Mouse (Mus musculus) thymus, postnatal 0 days (tissue): Measurements from ENCODE around the gene Tspan8. TPM values are rescaled to one million over a fixed set of nuclear protein-coding genes. Genes with fewer than 3 reads are reported as not detected.

ENCODE experiments used
- DNase-seq: peaks from one replicate; pipeline ENCODE4 v3.0.0-alpha.2; 2015; ENCODE audit warnings: low spot score
- polyA plus RNA-seq: library from polyadenylated mRNA; unstranded; fragments of >200 nt; fragmentation: Nextera tagmentation; extraction: Ambion mirVana; gene quantifications from 2 replicates; pipeline ENCODE4 v1.2.1, GENCODE M21; 2015

Tspan8 gene
- polyA plus RNA-seq, 1 experiment from 2014 or later: 2.4 TPM

DNA sequence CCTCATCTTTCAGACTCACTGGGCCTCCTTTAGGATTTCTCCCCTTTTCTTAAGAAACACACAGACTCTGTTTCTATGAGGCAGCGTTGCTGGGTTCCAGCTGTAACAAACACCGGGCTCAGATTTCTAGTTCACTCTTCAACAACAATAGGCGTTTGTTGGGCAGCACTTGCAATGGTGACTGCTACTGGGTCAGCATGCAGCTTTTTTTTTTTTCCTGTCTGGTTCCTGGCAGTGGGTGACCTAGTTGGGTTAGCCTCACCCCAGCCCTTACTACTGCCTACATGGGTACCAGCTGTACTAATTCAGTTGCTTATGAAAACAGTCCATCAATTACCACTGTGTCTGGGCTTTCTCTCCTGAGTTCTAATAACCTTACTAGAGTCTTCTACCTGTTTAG lies 14.1 kb downstream of the Tspan8 start:
- DNase-seq: no peak

GRCm38 (mm10) chr10:115834017-115834416 lies 17.4 kb downstream of the Tspan8 start:
- no peak for DNase-seq

- DNase-seq: no peak
These were observed 30.3 kb downstream of the Tspan8 start for GRCm38 (mm10) chr10:115846930-115847329.

- no peak for DNase-seq
These were observed 31.9 kb downstream of the Tspan8 start for GRCm38 (mm10) chr10:115848511-115848910.

GRCm38 (mm10) chr10:115860210-115860880 lies 43.7 kb downstream of the Tspan8 start:
- no peak for DNase-seq

DNA sequence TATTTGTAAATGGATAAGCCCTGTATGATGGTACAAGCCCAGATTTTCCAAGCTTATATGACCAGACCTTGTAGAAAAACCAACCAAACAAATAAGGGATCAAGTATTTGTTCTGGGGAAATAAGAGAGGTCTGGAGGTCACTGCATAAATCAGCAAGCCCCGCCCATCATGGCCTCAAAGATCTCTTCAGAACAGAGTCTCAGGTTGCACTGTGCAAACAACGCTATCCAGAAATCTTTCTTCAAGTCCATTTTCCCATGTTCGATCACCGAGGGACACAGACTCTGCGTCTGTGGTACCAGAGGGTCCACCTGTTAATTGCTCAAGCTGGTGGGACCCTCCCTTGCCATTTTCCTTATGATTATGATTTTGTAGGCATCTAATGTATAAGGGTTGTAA lies 45.3 kb downstream of the Tspan8 start:
- no peak for DNase-seq

- DNase-seq: no peak
These were observed 66.1 kb downstream of the Tspan8 start for GRCm38 (mm10) chr10:115882757-115883156.

GRCm38 (mm10) chr10:115891924-115892323 lies 75.3 kb downstream of the Tspan8 start:
- no peak for DNase-seq

DNA sequence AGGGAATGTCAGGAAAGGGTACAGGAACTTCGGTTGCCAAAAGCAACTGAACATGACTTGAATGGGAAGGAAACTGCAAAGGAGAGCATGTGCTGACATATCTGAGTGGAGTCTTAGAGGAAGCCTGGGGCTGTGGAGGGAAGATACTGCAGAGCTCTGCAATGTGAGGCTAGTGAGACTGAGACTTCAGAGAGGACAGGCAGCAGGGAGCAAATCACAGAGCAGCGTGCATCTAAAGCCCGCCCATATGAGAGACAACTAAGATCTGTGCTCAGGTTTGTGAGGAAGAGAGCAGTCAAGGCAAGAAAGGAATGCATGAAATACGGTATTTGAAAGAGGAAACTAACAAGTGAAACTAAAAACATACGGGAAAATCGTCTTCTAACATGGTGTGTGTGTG lies 76.3 kb downstream of the Tspan8 start:
- DNase-seq: no peak

DNA sequence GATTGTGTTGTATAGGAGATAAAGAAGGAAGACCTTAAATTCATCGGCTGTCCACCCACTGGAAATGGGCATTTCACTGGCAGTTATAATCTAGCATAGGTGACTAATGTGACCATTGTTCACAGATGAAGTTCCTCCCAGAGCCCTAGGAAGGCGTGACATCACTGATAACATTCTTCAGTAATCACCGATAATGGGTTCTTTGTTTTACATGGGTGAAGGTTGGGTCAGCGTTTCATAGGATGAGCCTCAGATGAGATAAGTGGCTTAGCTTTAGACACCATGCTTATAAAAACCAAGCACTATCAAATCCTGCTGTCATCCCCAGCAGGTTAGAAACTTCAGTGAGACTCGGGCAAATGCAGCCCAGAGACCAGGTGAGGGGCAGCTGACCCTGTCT lies 77.4 kb downstream of the Tspan8 start:
- DNase-seq: no peak

DNA sequence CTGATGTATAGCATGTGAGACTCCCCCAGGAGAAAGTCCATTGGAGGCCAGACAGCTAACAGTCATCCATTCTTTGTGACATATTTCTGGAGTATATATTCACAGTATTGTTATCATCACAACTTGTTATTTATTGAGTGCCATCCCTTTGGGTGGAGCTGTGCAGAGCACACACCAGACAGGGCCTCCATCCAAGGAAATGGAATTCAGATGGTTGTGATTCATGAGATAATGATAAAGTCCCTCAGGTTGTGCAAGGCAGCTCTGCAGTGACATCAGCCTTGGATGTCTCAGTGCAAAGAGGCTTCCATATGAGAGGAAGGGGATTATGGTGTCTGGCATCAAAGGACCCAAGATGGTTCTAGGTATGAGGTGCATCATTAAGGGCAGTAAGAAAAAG lies 80.1 kb downstream of the Tspan8 start:
- no peak for DNase-seq

GRCm38 (mm10) chr10:115897235-115897634 lies 80.6 kb downstream of the Tspan8 start:
- DNase-seq: no peak

Other genes with a start within 250 kb of the Tspan8 start
- gene A930009A15Rik, start 246.8 kb upstream of the Tspan8 start, polyA plus RNA-seq: not detected in 2 replicates
- 0.04 and 0.07 TPM in 2 replicates for gene Lgr5, start 229.1 kb upstream of the Tspan8 start, polyA plus RNA-seq
- 0.62 and 1.1 TPM in 2 replicates for gene Ptprr, start 201.4 kb downstream of the Tspan8 start, polyA plus RNA-seq